Mouse (Mus musculus): ENCODE results near the gene Cdt1.

DNA sequence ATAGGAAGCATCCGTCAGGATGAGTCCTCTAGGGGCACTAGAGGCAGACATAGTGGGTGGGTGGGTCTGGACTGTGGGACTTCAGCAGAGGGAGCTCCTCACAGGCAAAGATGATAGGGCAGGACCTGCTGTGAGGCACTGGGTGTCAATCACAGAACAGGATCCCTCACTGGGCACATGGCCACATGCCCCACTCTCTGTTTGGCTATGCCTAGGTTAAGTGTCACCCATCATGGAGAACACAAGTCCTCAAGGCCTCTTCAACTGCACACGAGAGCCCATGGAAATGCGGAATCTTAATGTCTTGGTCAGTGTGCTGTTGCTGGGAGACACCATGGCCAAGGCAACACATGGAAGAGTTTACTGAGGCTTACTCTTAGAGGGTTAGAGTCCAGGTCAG lies 39.9 kb upstream of the Cdt1 start:
- TF ChIP-seq GATA1 (IDR thresholded peaks at IDR 0.05; ENCODE audit: low read length) (no peak), TAL1 (IDR thresholded peaks at IDR 0.05; ENCODE audit: low read length) (no peak)

Data from erythroblast, embryonic 14.5 days (primary cell).